Mouse (Mus musculus) embryonic fibroblast, embryonic 13.5 days (primary cell): ENCODE measurements at regions not wholly inside any gene's neighbourhood (a gene's known extent, or its start where the extent isn't known, plus 50 kb on each side); places are given as distances from the start of the nearest gene placed in this dataset.

Source experiments
- H3K27ac ChIP-seq: 2 replicates; pipeline ENCODE4 v1.5.1; 2012; ENCODE audit warnings: low read length, control low read depth, inconsistent platforms; ENCODE audit not compliant: insufficient read depth
- H3K4me1 ChIP-seq: 2 replicates; pipeline ENCODE4 v1.6.1; 2011; ENCODE audit warnings: low read length; ENCODE audit not compliant: control insufficient read depth, insufficient read depth
- H3K4me3 ChIP-seq: 2 replicates; pipeline ENCODE4 v1.5.1; 2011; ENCODE audit warnings: mild to moderate bottlenecking, control low read depth, low read length; ENCODE audit not compliant: insufficient read depth
- CTCF ChIP-seq: IDR thresholded peaks from 2 replicates; pipeline ENCODE4 v1.5.1; 2011; ENCODE audit warnings: mild to moderate bottlenecking, control low read depth, low read length, moderate library complexity, borderline replicate concordance; ENCODE audit not compliant: insufficient read depth
- POLR2A ChIP-seq: IDR thresholded peaks from 2 replicates; pipeline ENCODE4 v1.6.1; 2011; ENCODE audit warnings: low read depth, mild to moderate bottlenecking, control low read depth, low read length, moderate library complexity

- TF ChIP-seq POLR2A (no peak), CTCF (no peak)
- Histone ChIP-seq H3K4me1 (0 out of 2 replicates have a peak, but pooled peaks cover 2% of the 10 kb centered on the region), H3K27ac (no peak overlapping the region), H3K4me3 (no peak overlapping the region)
Observed at GRCm38 (mm10) chr13:101418272-101418671, 349.7 kb downstream of the Pik3r1 start.

DNA sequence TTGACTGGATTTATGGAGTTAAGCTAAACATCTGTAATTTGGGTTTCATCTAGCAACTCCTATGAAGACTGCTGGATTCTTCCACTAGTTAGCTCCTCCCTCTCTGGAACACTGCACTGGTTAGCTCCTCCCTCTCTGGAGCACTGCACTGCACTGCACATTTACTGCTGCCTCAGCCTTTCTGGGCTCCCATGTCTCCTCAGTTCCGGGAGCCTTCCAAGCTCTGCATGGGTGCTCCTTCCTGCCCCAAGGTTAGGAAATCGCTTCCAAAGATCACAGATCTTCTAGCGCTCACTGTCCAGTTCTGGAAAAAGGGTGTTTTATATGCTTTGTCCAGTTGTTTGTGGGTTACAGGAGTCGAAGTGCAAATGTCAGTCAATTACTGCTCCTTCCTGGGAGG lies 359.1 kb downstream of the Pik3r1 start:
- TF ChIP-seq CTCF (no peak), POLR2A (no peak)
- H3K4me3 ChIP-seq = no peak overlapping the region
- H3K27ac ChIP-seq = no peak overlapping the region
- H3K4me1 ChIP-seq = no peaks in the 10 kb centered on the region

DNA sequence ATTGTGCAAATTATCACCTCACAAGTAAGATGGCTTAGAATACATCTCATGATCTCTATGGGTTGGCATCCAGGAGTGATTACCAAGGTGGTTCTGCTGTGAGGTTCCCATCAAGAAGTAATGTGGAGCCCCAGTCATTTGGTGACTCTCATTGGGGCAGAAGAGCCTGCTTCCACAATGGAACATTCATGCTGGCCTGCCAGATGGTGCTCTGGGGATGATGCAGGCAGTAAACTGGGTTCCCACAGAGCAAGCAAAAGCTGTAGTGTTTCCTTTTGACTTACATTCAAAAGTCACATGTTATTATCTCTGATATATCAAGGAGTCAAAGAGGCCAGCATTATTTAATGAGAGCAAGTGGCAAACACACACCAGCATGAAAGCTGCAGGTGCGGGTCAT lies 360.4 kb downstream of the Pik3r1 start:
- Histone ChIP-seq H3K4me1 (no peaks in the 10 kb centered on the region), H3K27ac (no peak overlapping the region), H3K4me3 (no peak overlapping the region)
- TF ChIP-seq CTCF (no peak), POLR2A (no peak)

DNA sequence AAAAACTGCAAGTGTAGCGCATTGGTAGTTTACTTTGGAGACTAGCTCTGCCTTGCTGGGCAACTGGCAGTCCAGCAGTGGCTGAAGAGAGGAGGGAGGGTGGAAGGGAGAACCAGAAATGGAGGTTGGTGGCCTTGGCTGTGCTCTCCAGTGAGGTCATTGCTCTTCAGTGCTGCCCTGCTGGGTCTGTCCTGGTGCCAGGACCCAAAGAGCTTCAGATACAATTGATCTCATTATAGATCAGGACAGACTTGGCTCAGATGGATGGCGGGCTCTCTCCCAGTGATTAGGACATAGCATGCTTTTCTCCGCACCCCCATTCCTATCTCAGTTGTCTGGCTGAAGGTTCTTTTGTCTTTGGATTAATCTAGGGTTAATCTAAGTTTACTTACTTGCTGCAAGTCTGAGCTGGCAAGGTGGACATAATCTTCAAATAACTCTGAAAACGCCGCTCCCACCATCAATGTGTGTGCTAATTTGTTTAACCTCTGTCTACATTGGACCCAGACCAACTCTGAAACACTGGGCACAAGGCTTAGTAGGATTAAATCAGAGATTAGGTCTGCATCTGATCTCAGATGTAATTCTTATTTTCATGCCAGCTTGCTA lies 394.3 kb downstream of the Pik3r1 start:
- Histone ChIP-seq H3K4me1 (no peaks in the 10 kb centered on the region), H3K27ac (no peak overlapping the region), H3K4me3 (no peak overlapping the region)
- TF ChIP-seq POLR2A = no peak
- TF ChIP-seq CTCF = no peak

GRCm38 (mm10) chr13:101371906-101372305 lies 396.1 kb downstream of the Pik3r1 start:
- 0 out of 2 replicates have a peak, but pooled peaks cover 3% of the 10 kb centered on the region for H3K4me1 ChIP-seq
- no peak overlapping the region for H3K4me3 ChIP-seq
- TF ChIP-seq CTCF (no peak), POLR2A (no peak)
- H3K27ac ChIP-seq = peak overlapping the region; percentile 68

- Histone ChIP-seq H3K4me3 (no peak overlapping the region), H3K4me1 (0 out of 2 replicates have a peak, but pooled peaks cover 3% of the 10 kb centered on the region), H3K27ac (peak overlapping the region; percentile 65; the same call in 1 of the 2 replicates)
- TF ChIP-seq POLR2A = no peak
Observed at GRCm38 (mm10) chr13:101368170-101368569, 399.8 kb downstream of the Pik3r1 start.

DNA sequence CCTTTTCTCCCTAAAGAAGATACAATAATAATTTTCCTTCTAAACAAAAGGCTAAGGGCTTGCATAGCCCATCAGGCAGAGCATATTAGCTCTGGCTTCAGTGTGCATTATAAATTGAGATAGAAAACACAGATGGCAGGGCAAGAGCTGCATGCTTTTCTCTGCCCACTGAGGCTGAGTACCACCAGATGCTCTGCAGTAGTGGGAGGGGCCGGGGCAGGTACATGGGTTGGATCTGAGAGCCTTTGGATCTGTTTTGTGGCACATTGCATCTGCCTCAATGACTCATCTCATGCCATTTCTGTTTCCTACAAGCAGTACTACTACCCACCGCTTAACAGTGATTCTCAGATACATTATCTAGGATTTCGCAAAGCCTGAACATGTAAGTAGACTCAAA lies 412.7 kb downstream of the Pik3r1 start:
- Histone ChIP-seq H3K27ac (no peak overlapping the region), H3K4me1 (no peaks in the 10 kb centered on the region), H3K4me3 (no peak overlapping the region)
- TF ChIP-seq POLR2A = no peak

- Histone ChIP-seq H3K4me1 (no peaks in the 10 kb centered on the region), H3K27ac (no peak overlapping the region), H3K4me3 (no peak overlapping the region)
- TF ChIP-seq CTCF (no peak), POLR2A (no peak)
Observed at GRCm38 (mm10) chr13:101351123-101351522, 416.9 kb downstream of the Pik3r1 start.

- Histone ChIP-seq H3K27ac (no peak overlapping the region), H3K4me3 (no peak overlapping the region), H3K4me1 (no peaks in the 10 kb centered on the region)
- no peak for TF ChIP-seq POLR2A
Observed at GRCm38 (mm10) chr13:101349354-101349753, 418.7 kb downstream of the Pik3r1 start.

DNA sequence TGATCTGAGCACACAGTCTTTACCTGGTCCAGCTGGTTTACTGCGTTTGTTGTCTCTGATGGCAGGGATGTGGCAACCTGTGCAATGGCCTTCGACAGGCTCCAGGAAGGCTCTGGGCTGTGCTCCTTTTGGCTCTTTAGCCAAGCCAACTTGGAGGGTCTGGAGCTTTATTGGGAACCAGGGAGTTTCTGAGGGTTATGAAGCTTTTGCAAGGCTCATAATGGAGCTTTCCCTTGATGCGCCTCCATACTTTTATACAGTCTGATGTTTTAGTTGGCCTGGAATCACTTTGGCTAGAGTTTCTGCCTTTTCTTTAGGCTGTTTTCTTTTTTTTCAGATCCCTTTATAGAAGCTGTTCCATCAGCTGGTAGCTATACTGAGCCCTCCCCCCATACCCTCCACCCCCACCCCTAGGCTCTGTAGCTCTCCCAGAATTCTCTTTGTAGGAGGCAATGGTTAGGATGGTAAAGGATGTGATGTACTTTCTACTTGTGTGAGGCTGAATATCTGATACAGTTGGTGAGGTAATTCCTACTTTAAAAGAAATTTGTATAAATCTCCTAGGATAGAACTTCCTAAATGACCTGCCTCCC lies 429.6 kb downstream of the Pik3r1 start:
- Histone ChIP-seq H3K27ac (no peak overlapping the region), H3K4me3 (no peak overlapping the region), H3K4me1 (no peaks in the 10 kb centered on the region)
- TF ChIP-seq POLR2A = no peak
- TF ChIP-seq CTCF = no peak
